Mouse (Mus musculus): Measurements from ENCODE around the gene Heatr4. TPM values are rescaled to one million over a fixed set of nuclear protein-coding genes. Genes with fewer than 3 reads are reported as not detected.

Heatr4 gene
- polyA plus RNA-seq, 1 experiment from 2014 or later: not detected

- peak; percentile 99 for ATAC-seq (ENCODE audit: insufficient number of reproducible peaks, insufficient read depth, low FRiP score, low read depth)
- Histone ChIP-seq H3K4me3 (ENCODE audit: control insufficient read depth in 1 of 2, insufficient read depth in 1 of 2, low read depth in 1 of 2, low read length in 2 of 2) (peak within 1 kb of the TSS; percentile 92 to 99), H3K9me3 (ENCODE audit: control insufficient read depth, low read length) (no peaks in the 10 kb centered on the region), H3K4me2 (ENCODE audit: low read length) (peak within 1 kb of the TSS; percentile 85), H3K4me1 (ENCODE audit: control insufficient read depth in 2 of 2, insufficient read depth in 2 of 2, low read length in 2 of 2) (peaks cover 16 to 37% of the 10 kb centered on the region in 2 experiments), H3K9ac (ENCODE audit: low read length) (peak within 1 kb of the TSS; percentile 96), H3K27me3 (ENCODE audit: control insufficient read depth, insufficient read depth, low read length) (no peaks in the 10 kb centered on the region), H3K36me3 (ENCODE audit: control insufficient read depth, insufficient read depth, low read length) (peaks cover 3% of the 10 kb centered on the region; the same call in 1 of the 2 replicates), H3K27ac (replicated peaks in 1 of 2; ENCODE audit: control insufficient read depth in 1 of 2, insufficient read depth in 1 of 2, low read depth in 2 of 2, low read length in 2 of 2) (peak within 1 kb of the TSS; percentile 92 to 94)
- WGBS: under 1% methylated on average over 63 of the region's 63 CpGs
These were observed 62.9 kb downstream of the Heatr4 start, which contains the start of gene Numb for GRCm38 (mm10) chr12:83921535-83922381. Gene Numb (minus strand): TSS chr12:83921934.

- ATAC-seq (ENCODE audit: insufficient number of reproducible peaks, insufficient read depth, low FRiP score, low read depth): no peak
- H3K4me1 ChIP-seq (ENCODE audit: control insufficient read depth in 2 of 2, insufficient read depth in 2 of 2, low read length in 2 of 2): peaks cover 16 to 38% of the 10 kb centered on the region in 2 experiments
- H3K4me3 ChIP-seq (ENCODE audit: control insufficient read depth in 1 of 2, insufficient read depth in 1 of 2, low read depth in 1 of 2, low read length in 2 of 2): peak overlapping the region; percentile 92 to 99
- peak overlapping the region; percentile 85 to 94 for H3K27ac ChIP-seq (replicated peaks in 1 of 2; ENCODE audit: control insufficient read depth in 1 of 2, insufficient read depth in 1 of 2, low read depth in 2 of 2, low read length in 2 of 2)
- H3K27me3 ChIP-seq (ENCODE audit: control insufficient read depth, insufficient read depth, low read length): no peaks in the 10 kb centered on the region
- WGBS: 1% methylated on average over 31 of the region's 31 CpGs
- H3K9me3 ChIP-seq (ENCODE audit: control insufficient read depth, low read length): no peaks in the 10 kb centered on the region
- H3K4me2 ChIP-seq (ENCODE audit: low read length): peak overlapping the region; percentile 85
- H3K9ac ChIP-seq (ENCODE audit: low read length): peak overlapping the region; percentile 96
- H3K36me3 ChIP-seq (ENCODE audit: control insufficient read depth, insufficient read depth, low read length): peaks cover 4% of the 10 kb centered on the region; the same call in 1 of the 2 replicates
These were observed 63.8 kb downstream of the Heatr4 start for GRCm38 (mm10) chr12:83920721-83921441.

- H3K4me1 ChIP-seq (ENCODE audit: control insufficient read depth in 2 of 2, insufficient read depth in 2 of 2, low read length in 2 of 2): peaks cover 2 to 10% of the 10 kb centered on the region in 2 experiments; a peak in 2 of 4 replicates
- no peak overlapping the region for H3K9ac ChIP-seq (ENCODE audit: low read length)
- H3K4me2 ChIP-seq (ENCODE audit: low read length): no peak overlapping the region
- WGBS: 61% methylated on average over 9 of the region's 9 CpGs
- H3K27me3 ChIP-seq (ENCODE audit: control insufficient read depth, insufficient read depth, low read length): no peaks in the 10 kb centered on the region
- ATAC-seq (ENCODE audit: insufficient number of reproducible peaks, insufficient read depth, low FRiP score, low read depth): no peak
- peak overlapping the region; percentile 31 to 49; a peak in 2 of 4 replicates for H3K27ac ChIP-seq (replicated peaks in 1 of 2; ENCODE audit: control insufficient read depth in 1 of 2, insufficient read depth in 1 of 2, low read depth in 2 of 2, low read length in 2 of 2)
- H3K9me3 ChIP-seq (ENCODE audit: control insufficient read depth, low read length): no peaks in the 10 kb centered on the region
- no peak overlapping the region for H3K4me3 ChIP-seq (ENCODE audit: control insufficient read depth in 1 of 2, insufficient read depth in 1 of 2, low read depth in 1 of 2, low read length in 2 of 2)
- H3K36me3 ChIP-seq (ENCODE audit: control insufficient read depth, insufficient read depth, low read length): peaks cover 24% of the 10 kb centered on the region; the same call in 1 of the 2 replicates
These were observed 67.8 kb downstream of the Heatr4 start for GRCm38 (mm10) chr12:83916884-83917283.

- Histone ChIP-seq H3K27ac (replicated peaks in 1 of 2; ENCODE audit: control insufficient read depth in 1 of 2, insufficient read depth in 1 of 2, low read depth in 2 of 2, low read length in 2 of 2) (no peak overlapping the region), H3K27me3 (ENCODE audit: control insufficient read depth, insufficient read depth, low read length) (no peaks in the 10 kb centered on the region), H3K4me1 (ENCODE audit: control insufficient read depth in 2 of 2, insufficient read depth in 2 of 2, low read length in 2 of 2) (peaks cover 4 to 9% of the 10 kb centered on the region in 2 experiments; a peak in 3 of 4 replicates), H3K4me3 (ENCODE audit: control insufficient read depth in 1 of 2, insufficient read depth in 1 of 2, low read depth in 1 of 2, low read length in 2 of 2) (no peak overlapping the region), H3K9me3 (ENCODE audit: control insufficient read depth, low read length) (no peaks in the 10 kb centered on the region), H3K36me3 (ENCODE audit: control insufficient read depth, insufficient read depth, low read length) (peaks cover 24% of the 10 kb centered on the region; the same call in 1 of the 2 replicates), H3K4me2 (ENCODE audit: low read length) (no peak overlapping the region), H3K9ac (ENCODE audit: low read length) (no peak overlapping the region)
- 81% methylated on average over 1 of the region's 1 CpGs for WGBS
- ATAC-seq (ENCODE audit: insufficient number of reproducible peaks, insufficient read depth, low FRiP score, low read depth): no peak
These were observed 69.9 kb downstream of the Heatr4 start for GRCm38 (mm10) chr12:83914797-83915196.

GRCm38 (mm10) chr12:83914202-83914740 lies 70.4 kb downstream of the Heatr4 start:
- H3K27ac ChIP-seq (replicated peaks in 1 of 2; ENCODE audit: control insufficient read depth in 1 of 2, insufficient read depth in 1 of 2, low read depth in 2 of 2, low read length in 2 of 2): no peak overlapping the region
- H3K4me3 ChIP-seq (ENCODE audit: control insufficient read depth in 1 of 2, insufficient read depth in 1 of 2, low read depth in 1 of 2, low read length in 2 of 2): no peak overlapping the region
- WGBS: 86% methylated on average over 4 of the region's 4 CpGs
- H3K4me1 ChIP-seq (ENCODE audit: control insufficient read depth in 2 of 2, insufficient read depth in 2 of 2, low read length in 2 of 2): peaks cover 4 to 9% of the 10 kb centered on the region in 2 experiments; a peak in 3 of 4 replicates
- H3K36me3 ChIP-seq (ENCODE audit: control insufficient read depth, insufficient read depth, low read length): peaks cover 24% of the 10 kb centered on the region; the same call in 1 of the 2 replicates
- H3K9ac ChIP-seq (ENCODE audit: low read length): no peak overlapping the region
- H3K4me2 ChIP-seq (ENCODE audit: low read length): no peak overlapping the region
- no peaks in the 10 kb centered on the region for H3K27me3 ChIP-seq (ENCODE audit: control insufficient read depth, insufficient read depth, low read length)
- H3K9me3 ChIP-seq (ENCODE audit: control insufficient read depth, low read length): no peaks in the 10 kb centered on the region
- ATAC-seq (ENCODE audit: insufficient number of reproducible peaks, insufficient read depth, low FRiP score, low read depth): no peak

GRCm38 (mm10) chr12:83910451-83910850 lies 74.2 kb downstream of the Heatr4 start:
- peaks cover 19% of the 10 kb centered on the region; the same call in 1 of the 2 replicates for H3K36me3 ChIP-seq (ENCODE audit: control insufficient read depth, insufficient read depth, low read length)
- H3K4me1 ChIP-seq (ENCODE audit: control insufficient read depth in 2 of 2, insufficient read depth in 2 of 2, low read length in 2 of 2): peaks cover 2 to 7% of the 10 kb centered on the region in 2 experiments; a peak in 3 of 4 replicates
- H3K9me3 ChIP-seq (ENCODE audit: control insufficient read depth, low read length): no peaks in the 10 kb centered on the region
- 50% methylated on average over 2 of the region's 2 CpGs for WGBS
- H3K27ac ChIP-seq (replicated peaks in 1 of 2; ENCODE audit: control insufficient read depth in 1 of 2, insufficient read depth in 1 of 2, low read depth in 2 of 2, low read length in 2 of 2): peak overlapping the region; percentile 37 to 65
- H3K4me3 ChIP-seq (ENCODE audit: control insufficient read depth in 1 of 2, insufficient read depth in 1 of 2, low read depth in 1 of 2, low read length in 2 of 2): no peak overlapping the region
- no peak overlapping the region for H3K4me2 ChIP-seq (ENCODE audit: low read length)
- no peaks in the 10 kb centered on the region for H3K27me3 ChIP-seq (ENCODE audit: control insufficient read depth, insufficient read depth, low read length)
- H3K9ac ChIP-seq (ENCODE audit: low read length): no peak overlapping the region
- ATAC-seq (ENCODE audit: insufficient number of reproducible peaks, insufficient read depth, low FRiP score, low read depth): no peak
